Mouse (Mus musculus) lung, postnatal 0 days (tissue): ENCODE data around the gene Fam122b.

ENCODE experiments used
- CTCF ChIP-seq: IDR thresholded peaks from 2 replicates; pipeline ENCODE4 v1.5.1; 2016; ENCODE audit warnings: antibody characterized with exemption, mild to moderate bottlenecking
- EP300 ChIP-seq: IDR thresholded peaks from 2 replicates; pipeline ENCODE4 v1.6.1; 2016; ENCODE audit warnings: antibody characterized with exemption, mild to moderate bottlenecking, control low read depth

GRCm38 (mm10) chrX:53270063-53270432 is 443 bp upstream of the Fam122b start:
- TF ChIP-seq EP300: no peak
- no peak for TF ChIP-seq CTCF
